Mouse (Mus musculus): ENCODE data around the gene Brd3os.

Brd3os gene

DNA sequence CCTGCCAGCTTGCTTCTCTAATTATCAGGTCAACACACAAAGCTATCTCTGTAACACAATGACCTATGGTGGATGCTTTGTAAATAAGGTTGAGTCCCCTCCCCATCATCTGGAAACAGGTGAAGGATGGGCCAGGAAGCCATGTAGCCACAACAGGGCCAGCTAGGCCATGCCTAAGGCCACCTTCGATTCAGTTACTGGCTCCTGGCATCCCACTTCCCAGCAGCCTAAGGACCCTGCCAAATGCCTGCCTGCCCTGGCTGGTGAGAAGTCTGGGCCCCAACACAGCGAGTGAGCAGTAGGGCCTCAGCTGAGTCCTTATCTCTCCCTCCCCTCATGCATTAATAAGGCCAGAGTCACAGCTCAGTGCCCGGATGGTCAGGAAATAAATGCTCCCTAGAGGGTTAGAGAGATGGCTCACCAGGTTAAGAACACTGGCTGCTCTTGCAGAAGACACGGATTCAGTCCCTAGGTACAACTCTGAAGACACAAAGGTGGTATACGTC is 24.4 kb upstream of the Brd3os start:
- in situ Hi-C loops (cut with MboI; ENCODE audit: low pct_unique_long_range_greater_than_20kb in 1 of 2, low sequenced_read_pairs in 2 of 2, unreplicated experiment in 1 of 2), result no loop called here

- in situ Hi-C loops (cut with MboI; ENCODE audit: low pct_unique_long_range_greater_than_20kb in 1 of 2, low sequenced_read_pairs in 2 of 2, unreplicated experiment in 1 of 2), result no loop called here
Observed at GRCm38 (mm10) chr2:27418577-27419070, 23.5 kb upstream of the Brd3os start.

- in situ Hi-C loops (cut with MboI; ENCODE audit: low pct_unique_long_range_greater_than_20kb in 1 of 2, low sequenced_read_pairs in 2 of 2, unreplicated experiment in 1 of 2), result no loop called here
Observed at GRCm38 (mm10) chr2:27421293-27422068, 20.6 kb upstream of the Brd3os start.

DNA sequence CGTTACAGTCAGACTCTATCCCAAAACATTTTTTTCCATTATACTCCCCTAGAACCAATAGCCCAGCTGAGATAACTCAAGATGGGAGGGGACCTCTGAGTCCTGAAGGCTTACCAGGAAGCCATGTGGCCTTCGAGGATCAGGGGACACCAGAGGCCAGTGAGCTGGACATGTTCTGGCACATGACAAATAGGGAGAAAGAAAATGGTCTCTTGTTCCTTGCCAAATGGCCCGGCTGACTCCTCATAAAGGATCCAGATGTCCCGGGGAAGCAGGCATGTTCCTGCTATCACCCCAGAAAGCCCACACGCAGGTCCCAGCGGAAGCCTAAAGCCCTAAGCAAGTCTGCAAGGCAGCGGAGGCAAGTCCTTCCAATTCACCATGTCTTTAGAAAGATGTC is 18.5 kb upstream of the Brd3os start:
- in situ Hi-C loops (cut with MboI; ENCODE audit: low pct_unique_long_range_greater_than_20kb in 1 of 2, low sequenced_read_pairs in 2 of 2, unreplicated experiment in 1 of 2), result no loop called here

DNA sequence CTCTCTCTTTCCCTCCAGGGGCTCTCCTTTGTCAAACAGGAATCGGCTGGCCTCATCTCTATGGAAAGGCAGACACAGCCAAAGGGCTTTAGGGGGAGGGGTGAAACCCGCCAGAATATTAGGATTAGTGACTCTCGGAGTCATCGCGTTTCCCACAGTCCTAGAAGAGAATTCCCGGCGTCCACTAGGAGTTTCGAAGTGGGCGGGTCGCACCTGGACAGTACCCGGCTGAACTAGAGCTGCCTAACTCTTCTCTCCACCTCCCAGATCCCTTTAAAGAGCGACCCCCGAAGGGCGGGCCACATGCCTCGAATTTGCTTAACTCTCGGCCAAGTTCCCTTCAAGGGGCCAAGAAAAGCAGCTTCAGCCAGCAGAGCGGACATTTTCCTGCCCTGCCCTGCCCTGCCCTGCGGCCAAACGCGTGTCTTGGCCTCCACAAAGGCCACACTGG is 16.9 kb upstream of the Brd3os start:
- in situ Hi-C loops (cut with MboI; ENCODE audit: low pct_unique_long_range_greater_than_20kb in 1 of 2, low sequenced_read_pairs in 2 of 2, unreplicated experiment in 1 of 2), result no loop called here

DNA sequence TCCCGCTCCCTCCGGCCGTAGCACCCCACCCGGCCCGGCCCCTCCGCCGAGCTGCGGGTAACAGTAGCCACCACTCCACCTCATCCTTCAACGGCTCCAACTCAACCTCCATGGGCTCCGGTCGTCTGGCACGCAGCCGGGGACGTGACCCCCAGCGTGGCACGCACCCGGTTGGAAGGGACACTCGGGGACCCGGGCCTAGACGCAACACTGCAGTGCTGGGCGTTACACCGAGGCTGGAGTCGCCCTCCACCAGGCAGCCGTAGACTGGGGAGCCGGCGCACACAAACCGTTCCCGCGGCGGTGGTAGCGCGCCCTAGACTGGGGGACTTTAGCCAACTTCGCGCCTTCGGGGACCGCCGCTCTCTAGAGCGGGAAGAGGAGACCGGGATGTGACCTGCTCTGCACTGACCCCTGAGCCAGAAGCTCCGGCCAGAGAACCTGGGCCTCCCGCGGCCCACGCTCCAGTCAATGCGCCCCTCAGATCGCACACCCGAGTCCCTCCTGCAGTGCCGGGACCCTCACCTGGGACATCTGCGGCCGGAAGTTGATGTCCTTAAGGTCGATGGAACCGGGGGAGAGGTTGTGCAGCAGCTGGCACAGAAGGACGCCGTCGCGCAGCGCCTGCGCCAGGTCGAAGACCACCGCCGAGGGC is 16.2 kb upstream of the Brd3os start:
- in situ Hi-C loops (cut with MboI; ENCODE audit: low pct_unique_long_range_greater_than_20kb in 1 of 2, low sequenced_read_pairs in 2 of 2, unreplicated experiment in 1 of 2), result no loop called here

GRCm38 (mm10) chr2:27426406-27426854 is 15.7 kb upstream of the Brd3os start:
- in situ Hi-C loops (cut with MboI; ENCODE audit: low pct_unique_long_range_greater_than_20kb in 1 of 2, low sequenced_read_pairs in 2 of 2, unreplicated experiment in 1 of 2), result no loop called here

GRCm38 (mm10) chr2:27426855-27427457 is 15.2 kb upstream of the Brd3os start, which contains the start of gene Vav2:
Gene Vav2, minus strand, starts transcription at chr2:27427033.
- in situ Hi-C loops (cut with MboI; ENCODE audit: low pct_unique_long_range_greater_than_20kb in 1 of 2, low sequenced_read_pairs in 2 of 2, unreplicated experiment in 1 of 2), result no loop called here

- in situ Hi-C loops (cut with MboI; ENCODE audit: low pct_unique_long_range_greater_than_20kb in 1 of 2, low sequenced_read_pairs in 2 of 2, unreplicated experiment in 1 of 2), result no loop called here
Observed at GRCm38 (mm10) chr2:27428071-27428470, 14.1 kb upstream of the Brd3os start.

DNA sequence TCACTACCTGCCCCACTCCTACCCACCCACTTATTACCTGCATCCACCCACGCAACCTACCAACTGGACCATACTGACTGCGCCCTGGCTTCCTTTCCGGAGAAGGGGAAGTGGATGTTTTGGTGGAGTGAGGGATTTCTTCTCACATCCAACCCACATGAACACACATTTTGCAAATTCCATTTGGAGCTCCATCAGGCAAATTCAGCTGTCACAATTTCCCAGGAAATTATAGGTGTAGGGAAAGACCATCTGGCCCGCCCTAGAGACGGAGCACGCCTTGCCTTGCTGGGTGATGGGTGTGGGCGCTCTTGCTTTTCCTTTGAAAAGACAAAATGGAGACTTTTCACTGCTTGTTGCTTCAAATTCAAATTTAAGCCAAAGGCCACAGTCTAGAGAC is 11.5 kb upstream of the Brd3os start:
- in situ Hi-C loops (cut with MboI; ENCODE audit: low pct_unique_long_range_greater_than_20kb in 1 of 2, low sequenced_read_pairs in 2 of 2, unreplicated experiment in 1 of 2), result no loop called here

GRCm38 (mm10) chr2:27432599-27432998 is 9.5 kb upstream of the Brd3os start:
- in situ Hi-C loops (cut with MboI; ENCODE audit: low pct_unique_long_range_greater_than_20kb in 1 of 2, low sequenced_read_pairs in 2 of 2, unreplicated experiment in 1 of 2), result no loop called here

- in situ Hi-C loops (cut with MboI; ENCODE audit: low pct_unique_long_range_greater_than_20kb in 1 of 2, low sequenced_read_pairs in 2 of 2, unreplicated experiment in 1 of 2), result loop anchor here (5.0 kb wide), 1 partner anchor 156 kb away; no protein-coding TSS in a partner anchor
Observed at GRCm38 (mm10) chr2:27437876-27438275, 4.2 kb upstream of the Brd3os start.

DNA sequence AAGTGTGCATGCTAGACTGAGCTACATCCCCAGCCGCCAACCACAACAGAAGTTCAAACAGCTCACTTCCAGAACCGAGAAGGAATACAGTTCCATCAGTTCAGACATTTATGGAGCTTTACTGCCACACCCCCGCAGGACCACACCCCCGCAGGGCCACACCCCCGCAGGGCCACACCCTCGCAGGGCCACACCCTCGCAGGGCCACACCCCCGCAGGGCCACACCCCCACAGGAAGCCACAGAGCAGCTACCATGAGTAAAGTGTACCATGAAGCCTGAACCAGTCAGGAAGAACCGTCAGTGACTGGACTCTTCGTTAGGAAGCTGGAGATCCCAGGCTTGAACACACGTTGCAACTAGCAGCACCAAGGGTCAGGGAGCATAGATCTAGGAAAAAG is 3.8 kb upstream of the Brd3os start:
- in situ Hi-C loops (cut with MboI; ENCODE audit: low pct_unique_long_range_greater_than_20kb in 1 of 2, low sequenced_read_pairs in 2 of 2, unreplicated experiment in 1 of 2), result loop anchor here (5.0 kb wide), 1 partner anchor 156 kb away; no protein-coding TSS in a partner anchor

DNA sequence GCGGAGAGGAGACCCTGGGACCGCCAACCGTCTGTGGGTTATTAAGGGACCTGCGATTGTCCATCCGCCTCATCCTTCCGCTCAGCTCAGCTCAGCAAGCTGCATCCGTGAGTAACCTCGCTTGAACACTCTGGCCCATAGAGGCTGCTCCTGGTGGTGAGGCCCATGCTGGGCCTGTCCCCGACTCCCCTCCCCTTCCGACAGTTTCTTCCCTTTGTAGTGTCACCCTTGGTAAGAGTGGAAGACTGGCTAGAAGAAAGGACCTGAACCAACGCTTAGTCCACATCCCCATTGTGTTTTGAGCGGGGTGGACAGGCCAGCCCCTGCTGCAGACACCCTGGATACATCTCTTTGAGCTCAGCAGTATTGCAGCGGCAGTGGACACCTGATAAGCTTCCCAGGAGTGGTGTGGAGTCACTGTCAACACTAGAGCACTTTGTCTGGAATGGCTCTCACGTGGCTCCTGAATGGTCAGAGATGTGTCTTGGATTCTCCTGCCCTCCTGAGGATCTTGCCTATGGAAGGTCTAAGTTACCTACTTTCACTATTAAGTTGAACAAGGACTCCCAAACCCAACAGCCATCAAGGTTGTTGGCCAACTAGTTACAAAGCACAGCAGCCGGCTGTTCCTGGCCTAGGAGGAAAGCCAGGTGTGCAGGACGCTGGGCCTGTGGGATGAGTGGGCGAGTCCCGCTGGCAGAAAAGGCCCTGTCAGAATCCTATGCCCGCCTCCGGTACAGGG is 755 bp downstream of the Brd3os start:
- in situ Hi-C loops (cut with MboI; ENCODE audit: low pct_unique_long_range_greater_than_20kb in 1 of 2, low sequenced_read_pairs in 2 of 2, unreplicated experiment in 1 of 2), result no loop called here

- in situ Hi-C loops (cut with MboI; ENCODE audit: low pct_unique_long_range_greater_than_20kb in 1 of 2, low sequenced_read_pairs in 2 of 2, unreplicated experiment in 1 of 2), result no loop called here
Observed at GRCm38 (mm10) chr2:27443450-27443708, 1.3 kb downstream of the Brd3os start.

DNA sequence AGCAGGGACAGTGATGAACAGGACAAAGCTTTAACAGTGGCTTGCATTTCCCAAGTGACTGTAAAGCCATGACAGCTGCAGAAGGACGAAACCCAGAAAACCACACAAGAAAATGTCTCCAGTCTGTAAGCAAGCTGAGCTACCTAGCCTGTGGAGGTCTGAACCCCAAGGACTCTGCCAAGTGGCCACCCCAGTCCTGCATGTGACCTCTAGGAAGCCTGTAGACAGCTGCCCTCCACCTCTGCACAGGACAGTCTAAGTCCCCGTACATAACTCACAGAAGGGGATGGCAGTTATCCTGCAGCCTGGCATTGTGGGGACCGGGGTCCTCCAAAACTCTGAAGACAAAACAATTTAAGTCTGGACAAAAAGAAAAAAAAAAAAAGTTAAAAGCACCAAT is 3.8 kb downstream of the Brd3os start:
- in situ Hi-C loops (cut with MboI; ENCODE audit: low pct_unique_long_range_greater_than_20kb in 1 of 2, low sequenced_read_pairs in 2 of 2, unreplicated experiment in 1 of 2), result no loop called here

GRCm38 (mm10) chr2:27446812-27447211 is 4.7 kb downstream of the Brd3os start:
- in situ Hi-C loops (cut with MboI; ENCODE audit: low pct_unique_long_range_greater_than_20kb in 1 of 2, low sequenced_read_pairs in 2 of 2, unreplicated experiment in 1 of 2), result no loop called here

DNA sequence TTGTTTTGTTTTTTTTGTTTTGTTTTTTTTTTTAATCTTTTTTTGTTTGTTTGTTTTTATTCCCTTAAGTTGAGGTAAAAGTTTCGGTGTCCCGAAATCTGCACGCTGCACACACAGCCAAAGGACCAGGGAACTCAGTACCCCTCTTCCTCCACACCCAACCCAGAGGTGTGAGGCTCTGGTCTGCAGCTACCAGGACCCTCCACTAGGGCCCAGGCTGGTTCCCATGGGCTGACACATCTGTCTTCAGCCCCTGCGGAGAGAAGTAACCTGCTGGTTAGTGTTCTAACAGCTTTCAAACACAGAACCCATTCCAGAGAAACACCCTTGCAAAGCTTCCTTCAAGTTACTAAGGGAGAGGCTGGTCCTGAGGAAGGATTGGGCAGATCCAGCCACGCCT is 5.7 kb downstream of the Brd3os start:
- in situ Hi-C loops (cut with MboI; ENCODE audit: low pct_unique_long_range_greater_than_20kb in 1 of 2, low sequenced_read_pairs in 2 of 2, unreplicated experiment in 1 of 2), result no loop called here

- in situ Hi-C loops (cut with MboI; ENCODE audit: low pct_unique_long_range_greater_than_20kb in 1 of 2, low sequenced_read_pairs in 2 of 2, unreplicated experiment in 1 of 2), result no loop called here
Observed at GRCm38 (mm10) chr2:27450226-27450625, 8.1 kb downstream of the Brd3os start.
